Mouse (Mus musculus) thymus, postnatal 0 days (tissue): ENCODE data around the gene Upk1a. TPM values are rescaled to one million over a fixed set of nuclear protein-coding genes. Genes with fewer than 3 reads are reported as not detected.

Source experiments
- DNase-seq: peaks from one replicate; pipeline ENCODE4 v3.0.0-alpha.2; 2015; ENCODE audit warnings: low spot score
- polyA plus RNA-seq: library from polyadenylated mRNA; unstranded; fragments of >200 nt; fragmentation: Nextera tagmentation; extraction: Ambion mirVana; gene quantifications from 2 replicates; pipeline ENCODE4 v1.2.1, GENCODE M21; 2015

The Upk1a gene
- polyA plus RNA-seq, 1 experiment from 2014 or later, result 0.90 TPM

GRCm38 (mm10) chr7:30604424-30604823, 8.2 kb downstream of the Upk1a start:
- DNase-seq, result no peak

DNA sequence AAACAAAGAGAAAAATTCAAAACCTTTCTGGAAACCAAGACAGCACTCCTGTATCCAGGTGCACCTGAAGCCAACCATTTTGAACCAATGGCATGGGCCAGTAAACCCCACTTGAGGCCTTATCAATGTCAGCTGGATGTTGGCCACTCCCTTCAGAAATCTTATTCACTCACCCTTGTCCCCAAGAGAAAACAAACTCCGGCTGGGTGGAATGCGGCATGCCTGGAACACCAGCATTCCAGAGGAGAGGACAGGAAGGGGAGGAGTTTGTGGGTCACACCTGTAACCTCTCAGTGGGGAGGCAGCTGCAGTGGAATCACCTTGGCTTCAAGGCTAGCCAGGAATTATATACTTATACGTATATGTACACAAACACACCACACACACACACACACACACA, 10.1 kb downstream of the Upk1a start:
- DNase-seq, result no peak

GRCm38 (mm10) chr7:30600651-30601050, 12.0 kb downstream of the Upk1a start:
- no peak for DNase-seq

GRCm38 (mm10) chr7:30599933-30600353, 12.7 kb downstream of the Upk1a start:
- DNase-seq, result peak; percentile 79

DNA sequence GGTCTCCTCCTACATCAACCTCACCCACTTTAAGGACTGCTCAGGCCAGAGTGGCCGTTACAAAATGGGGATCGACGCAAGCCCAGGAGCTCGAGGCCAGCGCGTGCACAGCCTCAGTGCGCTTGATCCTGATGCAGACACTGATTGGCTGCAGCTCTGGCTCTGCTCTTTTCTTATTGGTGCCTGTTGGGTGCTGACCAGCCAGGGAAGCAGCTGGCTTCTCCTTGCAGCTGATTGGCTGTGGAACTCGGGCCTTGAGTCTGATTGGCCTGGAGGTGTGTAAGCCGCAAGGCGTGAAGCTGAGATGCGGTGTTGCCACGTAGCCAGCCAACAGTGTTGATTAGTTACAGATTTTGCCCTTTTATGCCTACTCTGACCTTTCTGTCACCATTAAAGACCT, 13.9 kb downstream of the Upk1a start, which contains the start of gene Zbtb32:
TSS of gene Zbtb32 (minus strand) at position 124 of the 400 bp plus-strand sequence.
- no peak for DNase-seq

GRCm38 (mm10) chr7:30596811-30597210, 15.8 kb downstream of the Upk1a start:
- no peak for DNase-seq

GRCm38 (mm10) chr7:30596093-30596492, 16.6 kb downstream of the Upk1a start:
- DNase-seq, result no peak

- DNase-seq, result no peak
Observed at GRCm38 (mm10) chr7:30594510-30595024, 18.1 kb downstream of the Upk1a start.

DNA sequence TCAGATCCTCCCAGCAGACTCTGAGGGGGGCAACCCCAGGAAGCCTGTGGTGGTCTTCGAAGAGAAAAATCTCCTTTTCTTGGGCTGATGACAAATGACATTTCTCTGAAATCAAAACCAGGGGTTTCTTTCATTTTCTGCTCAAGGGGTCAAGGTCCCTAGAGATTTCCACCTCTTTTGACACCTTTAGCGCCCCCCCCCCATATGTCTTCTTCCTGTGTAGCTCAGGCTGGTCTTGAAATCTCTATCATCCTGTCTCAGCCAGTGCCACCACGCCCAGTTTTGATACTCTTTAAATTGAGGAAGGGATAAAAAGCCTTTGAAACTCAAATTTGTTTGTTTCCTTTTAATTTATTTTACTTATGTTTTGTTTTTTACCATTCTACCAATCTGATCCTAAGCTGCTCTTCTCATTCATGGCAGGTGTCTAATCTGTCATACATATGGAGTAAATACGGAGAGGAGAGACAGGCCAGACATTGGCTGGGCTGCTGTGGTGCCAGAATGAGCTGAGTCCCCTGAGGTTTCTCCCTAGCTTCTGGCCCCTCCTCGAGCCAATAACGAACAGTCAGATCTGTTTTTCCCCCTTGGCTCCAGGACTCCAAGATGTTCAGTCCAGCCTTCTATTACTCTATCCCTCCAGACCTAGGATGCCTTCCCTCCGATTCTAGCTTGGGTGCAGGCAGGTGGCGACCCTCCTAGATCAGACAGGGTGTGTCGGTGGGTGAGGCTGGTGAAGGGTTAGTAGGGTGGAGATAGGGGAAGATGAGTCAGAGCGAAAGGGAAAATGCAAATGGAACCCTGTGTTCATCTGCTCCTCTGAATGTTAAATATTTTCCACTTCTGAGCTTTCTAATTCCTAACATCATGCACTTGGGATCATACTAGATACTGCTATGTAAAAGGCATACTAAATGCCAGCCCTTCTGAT, 18.8 kb downstream of the Upk1a start:
- DNase-seq, result no peak

DNA sequence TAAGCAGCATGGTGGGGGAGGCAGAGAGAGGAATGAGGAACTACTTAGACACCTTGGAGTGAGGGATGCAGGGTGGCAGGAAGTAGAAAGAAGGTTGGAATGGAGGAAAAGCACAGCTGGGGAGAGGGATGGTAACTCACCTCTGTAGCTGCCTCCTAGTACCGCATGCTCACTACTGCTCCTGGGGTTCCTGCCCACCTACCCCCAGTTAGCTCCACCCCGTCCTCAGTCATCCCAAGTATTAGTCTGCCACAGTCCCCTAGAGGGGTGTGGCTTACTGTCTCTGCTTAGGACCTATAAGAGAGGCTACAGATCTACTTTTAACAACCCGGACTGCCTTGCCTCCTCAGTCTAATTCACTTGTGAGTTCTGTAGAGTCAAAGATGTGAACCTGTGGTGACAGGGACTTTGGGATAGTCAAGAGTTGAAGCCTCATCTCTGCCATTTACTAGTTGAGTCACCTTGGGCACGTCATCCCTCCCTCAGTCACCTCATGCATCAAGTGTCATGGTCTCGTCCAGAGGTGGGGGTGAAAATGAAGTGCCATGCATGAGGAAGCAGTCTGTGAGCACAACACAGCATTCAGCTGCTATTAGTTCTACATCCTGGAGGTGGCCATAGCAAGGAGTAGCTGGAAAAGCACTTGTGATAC, 19.7 kb downstream of the Upk1a start:
- DNase-seq, result no peak

DNA sequence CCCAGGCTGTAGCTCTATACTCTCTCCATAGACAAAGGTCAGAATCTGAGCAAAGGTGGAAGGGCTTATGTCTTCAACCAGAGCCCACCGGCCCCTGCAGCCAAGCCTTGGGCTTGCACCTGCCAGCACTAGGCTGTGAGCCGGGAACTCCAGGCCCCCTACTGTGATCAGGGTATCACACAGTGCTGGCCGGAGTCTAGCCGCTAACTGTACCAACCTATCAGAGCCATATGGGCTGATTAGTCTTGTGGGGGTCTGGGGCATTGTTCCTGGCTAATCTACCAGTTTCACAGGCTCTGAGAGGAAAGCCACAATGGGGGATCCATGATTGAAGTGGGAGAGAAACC, 21.1 kb downstream of the Upk1a start:
- DNase-seq, result no peak

DNA sequence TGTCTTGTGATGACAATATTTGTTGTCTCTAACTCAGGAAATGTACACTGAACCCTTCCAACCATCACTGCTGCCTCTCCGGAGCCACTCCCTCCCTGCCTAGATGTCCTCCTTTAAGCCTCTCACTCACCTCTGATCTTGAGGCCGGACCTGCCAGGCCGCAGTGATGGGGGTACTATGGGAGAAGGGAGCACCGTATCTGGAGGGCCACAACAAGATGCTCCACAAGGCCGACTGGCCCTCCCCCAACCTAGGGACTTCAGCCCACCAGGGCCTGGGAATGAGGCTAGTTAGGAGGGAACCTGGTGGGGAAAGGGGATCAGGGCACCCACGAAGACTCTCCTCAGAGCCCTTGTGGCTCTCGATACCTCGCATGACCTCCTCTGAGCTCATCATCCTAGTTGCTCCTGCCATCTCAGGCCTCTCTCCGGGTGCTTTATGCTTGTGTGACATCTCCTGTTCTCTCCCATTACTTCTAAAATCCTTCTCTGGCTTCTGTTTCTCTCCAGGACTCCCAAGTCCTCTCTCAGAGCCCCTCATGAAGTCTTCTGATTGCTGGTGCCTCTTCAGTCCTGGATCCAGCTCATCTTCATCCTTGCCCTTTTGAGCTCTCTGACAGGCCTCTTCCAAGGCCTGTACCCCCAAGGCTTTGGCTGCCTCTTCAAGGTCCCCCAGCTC, 21.6 kb downstream of the Upk1a start:
- DNase-seq, result no peak

DNA sequence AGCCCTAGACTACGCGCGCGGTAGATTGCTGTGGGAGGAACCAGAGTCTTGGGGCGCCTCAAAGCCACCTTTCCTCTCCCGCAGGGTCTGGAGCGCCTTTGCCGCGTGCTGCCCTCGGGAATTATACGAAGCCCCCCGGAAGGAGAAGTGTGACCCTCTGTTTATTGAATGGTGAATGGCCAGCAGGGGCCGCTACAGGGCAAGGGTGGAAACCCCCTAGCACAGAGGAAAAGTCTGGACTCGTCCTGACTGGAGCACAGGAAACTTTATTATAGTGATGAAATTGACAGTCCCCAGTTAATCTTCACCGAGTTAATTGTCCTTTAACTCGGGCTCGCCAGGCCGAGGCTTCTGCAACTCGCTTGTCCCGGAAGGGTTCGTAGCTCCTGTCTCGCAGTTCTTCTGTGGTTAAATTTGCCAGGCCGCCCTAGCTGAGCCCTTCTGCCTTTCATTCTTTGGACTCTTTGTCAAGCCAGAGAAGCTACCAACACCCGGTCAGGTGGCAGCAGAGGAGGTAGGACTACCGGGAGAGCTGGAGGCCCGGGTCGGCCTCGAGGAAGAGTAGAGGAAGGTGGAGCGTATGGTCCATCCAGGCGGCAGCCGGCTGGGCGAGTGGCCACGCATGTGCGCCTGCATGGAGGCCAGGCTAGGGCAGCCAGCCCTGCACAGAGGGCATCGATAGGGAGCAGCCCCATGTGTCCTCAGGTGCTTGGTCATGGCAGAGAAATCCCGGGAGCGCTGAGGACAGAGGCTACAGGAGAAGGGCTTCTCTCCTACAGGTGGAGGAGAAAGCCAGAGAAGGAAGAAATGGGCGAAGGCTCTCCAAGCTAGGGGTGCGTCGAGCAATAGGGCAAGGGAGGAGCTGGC, 23.0 kb downstream of the Upk1a start:
- peak; percentile 80 for DNase-seq

DNA sequence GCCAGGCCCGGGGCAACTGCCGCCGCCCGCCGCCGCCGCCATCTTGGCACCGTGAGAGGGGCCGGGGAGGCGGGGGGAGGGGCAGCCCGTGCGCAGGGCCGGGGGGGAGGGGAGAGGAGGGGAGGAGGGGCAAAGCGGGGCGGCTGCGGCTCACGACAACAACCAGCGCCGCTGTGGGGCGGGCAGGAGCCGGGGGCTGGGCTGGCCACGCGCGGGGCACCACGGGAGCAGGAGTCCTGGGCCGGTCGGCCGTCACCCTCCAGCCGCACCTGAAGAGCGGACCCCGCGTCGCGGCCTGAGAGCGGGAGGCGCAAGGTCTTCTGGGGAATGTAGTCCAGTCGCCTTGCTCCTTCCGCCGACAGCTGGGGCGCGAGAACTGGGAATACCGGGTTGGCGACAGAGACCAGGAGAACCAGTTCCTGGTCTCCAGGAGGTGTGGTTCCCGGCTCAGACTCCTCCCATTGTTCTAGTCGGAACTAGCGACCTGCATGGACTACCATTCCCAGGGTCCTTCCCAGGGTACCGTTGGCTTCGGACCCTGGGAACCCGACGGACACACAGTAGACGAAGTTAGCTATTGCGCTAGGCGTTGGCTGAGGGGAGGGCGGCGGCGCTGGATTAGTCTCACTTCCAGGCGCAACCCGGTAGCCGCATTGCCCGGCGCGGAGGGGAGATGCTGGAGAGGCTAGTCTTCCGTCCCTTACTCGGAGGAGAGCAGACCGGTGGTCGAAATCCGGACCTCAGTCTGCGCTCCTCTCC, 23.8 kb downstream of the Upk1a start, which contains the start of gene Kmt2b:
TSS of gene Kmt2b (minus strand) at position 51 of the 759 bp plus-strand sequence.
- DNase-seq, result peak; percentile 90

DNA sequence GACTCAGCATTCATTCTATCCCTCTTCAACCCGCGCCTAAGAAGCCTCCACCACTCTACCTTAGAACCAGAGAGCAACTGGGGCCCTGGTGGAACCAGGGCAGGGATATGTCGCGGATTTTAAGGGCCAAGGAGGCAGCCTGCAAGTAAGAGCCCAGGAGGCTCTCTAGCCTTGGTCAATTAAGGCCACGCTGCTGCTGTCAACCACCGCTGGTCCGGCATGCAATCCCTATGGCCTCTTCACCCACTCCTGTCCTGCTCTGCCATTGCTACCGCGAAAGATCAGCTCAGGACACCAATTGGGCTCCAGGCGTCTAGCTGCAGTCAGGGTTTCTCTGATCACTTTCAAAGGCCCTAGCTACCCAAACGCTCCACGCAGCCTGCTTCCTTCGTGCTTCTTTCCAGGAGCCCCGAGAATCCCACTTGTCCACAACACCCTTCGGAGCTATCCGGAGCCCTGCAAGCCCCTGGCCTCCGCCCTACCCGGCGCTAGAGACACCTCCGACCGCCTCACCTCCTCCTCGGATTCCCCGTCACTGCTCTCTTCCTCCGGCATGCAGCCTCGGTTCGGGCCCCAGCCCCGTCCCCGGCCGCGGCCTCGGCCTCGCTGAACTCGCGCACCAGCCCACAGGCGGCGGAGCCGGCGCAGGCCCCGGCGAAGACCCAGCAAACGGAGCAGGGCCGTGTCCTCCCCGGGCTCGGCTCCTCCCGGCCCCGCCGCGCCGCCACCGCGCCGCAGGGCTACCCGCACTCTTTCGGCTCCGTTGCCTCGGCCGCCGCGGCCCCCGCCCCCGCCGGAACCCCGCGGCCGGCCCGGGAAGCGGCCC, 24.6 kb downstream of the Upk1a start:
- no peak for DNase-seq

DNA sequence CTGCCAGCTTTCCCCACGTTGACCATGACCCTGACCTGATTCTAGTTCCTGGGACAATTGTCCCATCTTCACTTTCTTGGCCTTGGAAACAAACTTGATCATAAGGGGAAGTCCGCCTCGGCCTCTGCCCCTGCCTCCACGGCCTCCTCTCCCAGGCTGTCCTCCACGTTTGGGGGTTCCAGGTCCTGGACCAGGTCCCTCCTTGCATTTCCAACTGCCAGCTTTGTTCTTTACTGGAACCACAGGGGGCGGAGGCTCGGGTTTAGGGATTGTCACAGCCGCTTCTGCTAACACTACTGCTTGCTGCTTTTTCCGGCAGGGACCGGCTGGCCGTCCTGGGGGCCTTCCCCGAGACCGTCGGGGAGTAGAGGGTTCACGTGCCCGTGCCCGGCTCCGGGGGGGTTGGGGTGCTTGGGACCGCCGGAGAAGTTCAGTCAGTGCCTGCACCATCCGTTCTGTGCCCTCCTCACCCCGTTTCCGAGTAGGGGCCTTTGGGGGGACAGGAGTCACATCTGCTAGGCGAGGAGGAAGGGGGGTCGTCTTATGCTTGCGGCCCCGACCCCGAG, 26.1 kb downstream of the Upk1a start:
- no peak for DNase-seq

DNA sequence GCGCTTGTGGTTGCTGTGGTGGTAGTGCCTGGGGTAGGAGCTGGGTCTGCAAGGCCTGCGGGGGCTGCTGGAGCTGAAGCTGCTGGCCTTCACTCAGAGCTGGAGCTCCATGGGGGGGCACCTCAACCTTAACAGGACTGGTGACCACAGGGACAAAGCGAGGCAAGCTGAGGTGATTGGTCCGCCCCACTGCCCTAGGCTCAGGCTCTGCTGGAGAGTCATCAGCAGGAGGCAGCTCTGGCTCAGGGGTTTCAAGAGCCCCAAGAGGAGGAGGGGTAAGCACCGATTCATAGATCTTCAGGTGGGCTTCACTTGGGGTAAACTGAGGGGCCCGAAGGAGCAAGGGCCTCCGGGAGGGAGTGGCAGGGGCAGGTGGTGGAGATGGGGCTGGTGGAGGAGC, 27.5 kb downstream of the Upk1a start:
- no peak for DNase-seq

- no peak for DNase-seq
Observed at GRCm38 (mm10) chr7:30584339-30584738, 28.3 kb downstream of the Upk1a start.

DNA sequence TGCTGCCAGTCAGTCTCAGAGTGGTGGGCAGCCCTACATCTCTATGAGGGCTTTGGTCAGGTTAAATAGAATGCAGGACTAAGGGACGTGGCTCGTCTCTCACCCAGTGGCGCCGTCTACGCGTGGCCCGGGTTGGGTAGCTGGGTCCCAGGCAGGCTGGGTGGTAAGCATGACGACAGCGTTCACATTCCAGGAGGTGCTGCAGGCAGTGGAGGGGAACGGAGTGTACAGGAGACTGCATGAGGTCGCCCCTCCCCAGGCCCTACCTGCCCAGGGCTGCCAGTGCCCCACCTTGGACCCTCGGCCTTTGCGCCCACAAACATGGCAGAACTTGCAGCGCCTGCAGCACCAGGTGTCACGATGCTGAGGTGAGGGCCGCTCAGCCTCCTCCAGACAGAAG, 31.1 kb downstream of the Upk1a start:
- no peak for DNase-seq
